Mouse (Mus musculus) lung, adult 18-20 months (tissue): ENCODE measurements around the gene Ncstn.

ENCODE experiments used
- DNase-seq, 2 experiments: peaks; one replicate each; pipeline ENCODE4 v3.0.0; 2022; ENCODE audit warnings: mixed read lengths in 2 of 2

Gene Ncstn

DNA sequence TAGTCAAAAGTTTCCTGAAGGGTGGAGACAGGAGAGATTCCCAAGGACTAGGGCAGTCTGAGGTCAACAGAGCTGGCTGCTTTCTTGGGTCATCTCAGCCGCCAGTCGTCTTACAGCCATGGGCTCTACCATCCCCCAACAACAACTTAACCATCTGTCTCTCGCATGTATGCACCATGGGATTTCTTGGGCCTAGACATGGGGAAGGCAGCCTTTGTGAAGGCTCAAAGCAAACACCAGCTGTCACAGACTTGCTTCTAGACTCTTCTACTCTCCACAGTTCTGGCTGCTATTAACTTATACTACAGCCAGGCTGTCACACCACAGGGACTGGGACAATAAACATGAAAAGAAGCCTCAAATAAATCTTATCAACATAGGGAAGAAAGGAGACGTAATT is 11.0 kb downstream of the Ncstn start:
- no peak for DNase-seq

- no peak for DNase-seq
Observed at GRCm38 (mm10) chr1:172070227-172070626, 12.4 kb downstream of the Ncstn start.

DNA sequence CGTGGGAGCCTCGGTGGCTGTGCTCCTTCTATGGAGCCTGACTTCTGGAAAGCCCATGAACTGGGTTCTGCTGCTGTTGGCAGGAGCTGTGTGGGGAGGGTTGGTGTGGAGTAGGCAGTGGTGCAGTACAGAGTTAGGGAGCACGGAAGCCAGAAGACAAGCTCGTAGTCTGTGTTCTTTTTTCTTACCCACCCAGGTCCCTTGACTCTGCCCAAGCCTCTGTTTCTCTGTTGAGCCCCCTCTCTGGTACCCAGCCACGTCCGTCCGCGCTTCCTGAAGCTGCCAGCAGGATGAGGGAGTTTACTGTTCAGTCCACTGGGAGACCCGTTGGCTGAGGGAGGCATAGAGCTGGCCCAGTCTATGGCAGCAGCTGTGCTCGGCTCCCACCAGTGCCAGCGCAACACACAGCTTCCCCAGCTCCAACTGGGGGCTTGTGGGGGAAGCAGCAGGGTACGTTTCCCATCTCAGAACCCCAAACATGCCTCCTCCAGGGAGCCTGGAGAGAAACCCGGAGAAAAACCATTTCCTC is 17.9 kb downstream of the Ncstn start:
- no peak for DNase-seq

DNA sequence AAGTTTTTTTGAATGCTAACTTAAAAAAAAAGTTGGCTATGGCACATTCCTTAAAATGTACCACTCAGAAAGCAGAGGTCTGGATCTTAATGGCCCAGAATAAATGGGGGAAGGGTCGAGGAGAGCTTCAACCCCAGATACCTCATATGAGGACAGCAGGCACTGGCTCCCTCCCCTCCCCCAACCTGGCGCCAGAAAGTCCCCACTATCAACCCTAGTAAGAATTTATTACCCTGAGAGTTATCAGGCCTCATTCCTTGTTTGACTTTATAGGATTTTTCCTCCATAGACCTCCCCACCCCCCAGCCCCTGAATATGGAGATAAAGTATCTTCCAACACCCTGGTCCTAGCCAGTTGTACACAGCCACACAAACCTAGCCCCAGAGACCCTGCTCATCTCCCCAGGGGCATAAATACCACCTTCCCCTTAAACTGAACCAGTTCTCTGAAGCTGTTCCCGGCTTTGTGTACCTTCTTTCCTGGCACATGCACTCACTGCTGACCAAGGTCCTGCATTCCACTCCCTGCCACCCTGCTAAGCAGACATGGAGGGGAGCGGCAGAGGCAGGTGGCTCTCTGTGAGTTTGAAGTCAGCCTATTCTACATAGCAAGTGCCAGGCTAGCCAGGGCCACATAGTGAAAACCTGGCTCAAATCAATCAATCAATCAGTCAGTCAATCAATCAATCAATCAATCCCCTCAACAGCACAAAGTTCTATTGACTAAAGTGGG is 19.1 kb downstream of the Ncstn start:
- DNase-seq = no peak

DNA sequence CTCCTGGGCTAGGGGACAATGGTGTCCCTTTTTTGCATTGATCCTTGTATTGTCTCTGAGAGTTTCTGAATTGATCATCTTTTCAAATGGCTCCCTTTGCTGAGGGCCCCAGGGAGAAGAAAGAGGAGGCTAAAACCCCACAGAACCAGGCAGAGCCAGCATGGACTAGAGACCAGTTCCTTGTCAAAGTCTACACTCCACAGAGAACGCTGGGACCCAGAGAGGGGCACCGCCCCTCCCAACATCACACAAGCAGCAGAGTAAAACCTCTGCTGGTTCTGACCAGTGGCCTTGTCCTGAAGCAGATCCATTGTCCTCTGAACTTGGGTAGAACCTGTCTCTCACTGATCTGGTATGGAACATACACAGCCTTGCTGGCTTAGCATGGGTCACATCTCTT is 20.5 kb downstream of the Ncstn start:
- no peak for DNase-seq

DNA sequence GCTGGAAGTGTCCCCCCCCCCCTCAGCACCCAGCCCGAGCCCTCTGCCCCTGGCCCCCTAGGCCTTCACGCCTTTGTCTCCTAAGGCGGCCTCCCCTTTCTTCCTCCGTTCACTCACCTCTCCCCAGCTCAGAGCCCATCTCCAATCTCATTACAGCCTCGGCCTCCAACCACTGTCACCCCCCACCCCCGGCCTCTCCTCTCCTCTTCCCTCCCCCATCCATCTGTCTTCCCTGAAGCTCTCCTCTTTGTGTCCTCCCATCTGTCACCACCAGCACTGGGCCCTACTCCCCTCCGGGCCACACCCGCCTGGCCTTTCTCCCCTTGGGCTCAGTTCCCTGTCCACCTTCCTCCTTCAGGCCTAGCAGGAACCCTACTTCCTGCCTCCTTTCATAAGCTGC is 21.4 kb downstream of the Ncstn start:
- DNase-seq = no peak

GRCm38 (mm10) chr1:172060659-172061058 is 21.9 kb downstream of the Ncstn start:
- no peak for DNase-seq

GRCm38 (mm10) chr1:172058874-172059273 is 23.7 kb downstream of the Ncstn start:
- DNase-seq = no peak

- no peak for DNase-seq
Observed at GRCm38 (mm10) chr1:172058321-172058720, 24.3 kb downstream of the Ncstn start.

DNA sequence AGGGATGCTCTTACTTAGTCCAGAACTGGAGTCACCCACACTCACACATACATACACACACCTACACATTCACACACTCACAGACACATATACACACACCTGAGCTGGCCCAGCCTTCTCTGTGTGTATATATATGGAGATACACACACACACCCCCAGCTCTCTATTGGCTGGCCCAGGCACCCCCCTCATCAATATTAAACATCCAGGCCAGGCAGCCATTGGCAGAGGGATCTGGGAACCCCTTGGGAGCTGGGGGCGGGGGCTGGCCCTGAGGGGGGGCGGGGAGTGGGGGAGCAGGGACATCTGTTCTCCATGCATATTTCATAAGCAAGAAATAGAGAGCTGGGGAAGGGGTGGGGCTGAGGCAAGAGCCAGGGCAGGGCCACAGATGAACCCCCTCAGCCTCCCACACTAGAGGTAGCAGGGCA is 25.1 kb downstream of the Ncstn start, which contains the start of gene Nhlh1:
Gene Nhlh1, minus strand, starts transcription at position 83 of the 431 bp plus-strand sequence.
- no peak for DNase-seq

DNA sequence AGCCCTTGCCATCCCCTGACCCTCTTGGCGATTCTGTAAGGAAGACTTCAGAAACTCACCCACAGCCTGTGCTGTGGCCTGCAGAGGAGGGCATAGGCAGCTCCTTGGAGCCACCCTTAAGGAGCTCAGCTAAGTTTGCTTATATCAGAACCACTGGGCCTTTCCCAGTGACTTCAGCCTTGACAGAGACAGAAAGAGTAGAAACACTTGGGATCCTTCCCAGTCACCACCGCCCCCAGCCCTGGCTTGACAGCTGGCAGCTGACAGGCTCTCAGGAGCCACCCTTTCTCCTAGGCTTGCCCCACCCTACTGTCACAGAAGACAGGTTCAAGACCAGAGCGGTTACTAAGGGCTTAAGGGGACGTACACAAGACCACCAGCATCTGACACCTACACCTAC is 26.3 kb downstream of the Ncstn start:
- DNase-seq = no peak

DNA sequence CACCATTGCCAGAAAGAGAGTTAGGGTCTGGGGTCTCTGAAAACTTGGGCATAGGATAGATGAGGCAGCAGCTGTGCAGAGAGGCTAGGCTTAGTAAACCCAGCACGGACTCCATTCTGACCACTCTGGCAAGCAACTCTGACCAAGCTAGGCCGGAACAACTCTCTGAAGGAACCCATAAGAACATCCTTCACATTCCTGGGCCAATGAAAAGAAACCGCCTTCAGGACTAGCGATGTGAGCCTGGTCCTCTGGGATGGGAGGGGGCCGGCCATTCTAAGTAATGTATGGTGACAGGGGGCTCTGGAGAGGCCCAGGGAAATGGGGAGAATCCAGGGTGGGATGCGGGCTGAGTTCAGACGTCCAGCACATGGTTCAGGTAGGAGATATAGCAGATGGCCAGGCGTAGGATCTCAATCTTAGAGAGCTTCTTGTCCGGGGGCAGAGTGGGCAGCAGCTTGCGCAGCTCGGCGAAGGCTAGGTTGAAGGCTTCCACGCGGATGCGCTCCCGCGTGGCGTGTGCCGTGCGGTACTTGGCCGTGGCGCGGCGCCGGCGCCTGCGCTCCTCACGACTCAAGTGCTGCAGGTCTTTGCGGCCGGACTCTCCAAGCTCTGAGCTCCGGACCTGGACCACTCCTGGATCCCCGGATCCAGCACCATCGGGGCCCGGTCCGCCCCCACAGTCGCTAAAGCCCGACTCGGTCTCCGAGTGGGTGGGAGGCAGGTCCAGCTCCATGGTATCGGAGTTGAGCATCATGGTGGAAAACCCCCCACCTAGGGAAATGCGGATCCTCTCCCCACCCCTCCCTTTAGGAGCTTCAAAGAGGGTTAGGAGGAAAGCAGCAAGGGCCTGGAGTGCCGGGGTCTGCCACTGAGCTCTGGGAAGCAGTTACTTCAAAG is 28.8 kb downstream of the Ncstn start:
- DNase-seq = no peak

DNA sequence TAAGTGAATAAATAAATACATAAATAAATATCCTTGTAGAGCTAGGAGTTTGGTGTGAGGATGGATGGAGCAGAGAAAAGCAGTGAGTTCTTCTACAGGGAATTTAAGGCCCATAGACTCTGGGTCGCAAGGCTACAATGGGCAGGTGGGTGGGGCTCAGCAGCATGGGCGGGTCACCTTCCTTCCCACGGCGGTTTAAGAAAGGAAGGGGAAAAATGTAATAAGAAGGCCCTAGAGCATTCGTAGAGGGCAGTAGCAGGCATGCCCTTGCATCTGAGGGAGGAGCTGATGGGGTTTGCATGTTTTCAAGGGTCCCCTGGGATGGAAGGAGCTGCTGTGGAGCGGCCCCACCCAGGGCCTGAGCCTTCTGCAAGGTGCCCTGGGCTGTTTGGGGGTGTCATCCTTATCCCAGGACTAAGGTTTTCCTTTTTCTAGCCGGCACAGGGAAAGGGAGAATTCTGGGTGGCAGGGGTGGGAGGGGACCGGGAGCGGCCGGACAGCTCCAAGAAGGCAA is 29.8 kb downstream of the Ncstn start:
- no peak for DNase-seq

GRCm38 (mm10) chr1:172049131-172049782 is 33.3 kb downstream of the Ncstn start:
- no peak for DNase-seq

GRCm38 (mm10) chr1:172048241-172048734 is 34.3 kb downstream of the Ncstn start:
- no peak for DNase-seq

DNA sequence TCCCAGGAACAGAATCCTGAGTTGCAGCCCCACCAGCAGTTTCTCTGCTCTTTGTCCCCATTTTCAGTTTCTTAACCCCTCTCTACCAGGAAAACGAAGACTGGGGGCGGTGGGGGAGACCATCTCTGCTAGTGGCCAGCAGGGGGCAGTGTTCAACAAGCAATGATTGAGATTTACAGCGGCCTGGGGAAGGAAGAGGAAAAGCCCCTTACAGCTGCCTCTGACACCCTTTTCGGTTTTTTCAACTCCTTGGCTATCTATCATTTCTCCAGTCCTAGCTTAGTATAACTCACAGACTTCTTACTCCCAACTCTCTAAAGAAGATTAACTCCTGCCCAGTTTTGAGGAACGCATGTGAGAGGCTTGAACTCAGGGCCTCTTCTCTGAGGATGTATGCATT is 35.7 kb downstream of the Ncstn start:
- peak; percentile 27 to 42 for DNase-seq

DNA sequence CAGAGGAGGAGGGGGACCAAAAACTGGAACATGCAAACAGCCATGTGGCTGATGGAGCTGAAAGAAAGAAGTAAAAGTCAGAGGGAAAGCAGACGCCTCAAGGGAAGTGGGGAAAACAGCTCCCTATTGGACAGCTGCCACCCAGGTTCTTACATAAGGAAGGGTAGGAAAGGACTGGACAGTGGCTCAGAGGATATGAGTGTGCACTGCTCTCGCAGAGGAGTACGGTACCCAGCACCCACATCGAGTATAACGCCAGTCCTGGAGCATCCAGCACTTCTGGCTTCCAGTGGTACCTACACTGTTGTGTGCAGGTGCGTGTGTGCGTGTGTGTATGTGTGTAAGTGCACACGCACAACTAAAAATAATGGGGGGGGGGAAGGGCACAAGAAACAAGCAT is 36.2 kb downstream of the Ncstn start:
- no peak for DNase-seq

- DNase-seq = no peak
Observed at GRCm38 (mm10) chr1:172029914-172030313, 52.7 kb downstream of the Ncstn start.

DNA sequence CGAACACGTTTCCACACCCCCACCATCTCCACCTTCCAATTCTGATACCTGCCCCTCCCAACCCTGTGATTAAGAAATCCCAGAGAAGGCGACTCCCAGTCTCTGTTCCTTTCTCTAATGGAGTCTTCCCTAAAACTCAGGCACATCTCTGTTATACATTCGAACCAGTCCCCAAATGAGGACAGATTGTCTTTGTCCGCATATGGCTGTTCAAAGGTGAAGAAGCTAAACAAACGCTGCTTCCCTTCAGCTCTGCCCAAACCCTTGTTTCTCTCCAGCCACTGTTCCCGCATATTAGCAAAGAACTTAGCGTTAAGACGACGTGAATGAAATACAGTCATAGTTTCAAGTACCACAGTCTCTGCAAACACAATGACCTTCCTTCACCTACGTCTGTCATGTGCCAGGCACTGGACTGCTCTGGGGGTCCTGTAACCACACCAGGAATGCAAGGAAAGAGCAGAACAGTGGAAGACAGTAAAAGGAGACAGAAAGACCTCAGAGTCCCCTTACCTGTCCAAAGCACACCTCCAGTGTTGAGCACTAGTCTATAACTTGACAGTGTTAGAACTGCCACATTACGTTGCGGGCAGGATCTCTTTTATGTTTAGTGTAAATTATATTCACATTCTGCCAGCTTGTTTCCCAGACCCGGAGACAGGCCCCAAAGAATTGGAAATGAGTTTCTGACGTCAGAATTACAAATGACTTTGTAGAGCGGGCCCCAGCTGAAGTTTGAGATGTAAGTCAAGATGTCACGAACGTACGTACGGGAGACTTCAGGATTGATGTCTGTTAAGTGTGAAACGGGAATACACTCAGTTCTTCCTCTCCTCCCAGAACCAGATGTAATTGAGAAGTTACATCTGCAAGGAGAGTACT is 54.0 kb downstream of the Ncstn start, which contains the start of gene Vangl2:
Gene Vangl2, minus strand, starts transcription at position 51 of the 882 bp plus-strand sequence.
- no peak for DNase-seq

GRCm38 (mm10) chr1:172027809-172028102 is 54.8 kb downstream of the Ncstn start:
- DNase-seq = no peak

DNA sequence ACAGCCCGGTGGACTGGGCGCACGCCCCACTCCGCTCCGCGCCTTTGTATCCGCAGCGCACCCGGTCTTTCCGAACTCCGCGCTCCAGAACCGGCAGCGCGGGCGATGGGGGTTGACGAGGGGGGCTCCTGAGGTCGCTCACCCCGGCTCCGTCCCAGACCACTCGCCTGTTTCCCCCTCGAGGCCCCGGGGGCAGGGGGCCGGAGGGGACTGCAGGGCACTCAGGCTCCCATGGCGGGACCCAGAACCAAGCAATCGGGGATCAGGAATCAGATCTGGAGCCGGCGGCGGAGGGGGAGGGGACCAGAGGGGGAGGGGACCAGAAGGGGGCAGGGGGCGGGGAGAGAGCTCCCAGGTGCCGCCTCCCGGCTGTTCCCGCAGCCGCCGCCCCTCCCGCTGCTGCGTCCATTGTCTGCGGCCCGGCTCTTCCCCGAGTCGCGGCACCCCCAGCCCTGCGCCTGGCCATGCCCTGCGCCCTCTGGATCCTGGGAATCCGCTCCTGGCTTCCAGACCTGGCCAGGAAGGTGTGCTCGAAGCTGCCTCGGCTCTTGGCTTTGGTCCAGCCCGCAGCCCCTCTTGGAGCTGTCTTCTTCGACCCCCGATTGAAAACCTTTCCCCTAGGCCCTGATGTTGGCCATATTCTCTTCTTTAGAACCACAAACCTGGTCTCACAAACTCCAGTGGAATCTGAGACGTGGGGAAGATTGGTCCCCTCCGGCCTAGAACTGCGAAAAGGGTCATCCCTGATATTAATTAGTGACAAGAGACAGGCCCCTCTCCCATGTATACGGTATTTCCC is 55.4 kb downstream of the Ncstn start:
- DNase-seq = peak; percentile 73 to 80
